Mouse (Mus musculus) ES-Bruce4 (cell line): ENCODE results near the gene Kat6b. TPM values are rescaled to one million over a fixed set of nuclear protein-coding genes. Genes with fewer than 3 reads are reported as not detected.

Source experiments
- H3K27ac ChIP-seq: 2 replicates; pipeline ENCODE4 v1.5.1; 2012; ENCODE audit warnings: low read length, inconsistent platforms; ENCODE audit not compliant: insufficient read depth
- H3K27me3 ChIP-seq: 2 replicates; pipeline ENCODE4 v1.6.1; 2012; ENCODE audit warnings: mild to moderate bottlenecking, low read length, inconsistent platforms; ENCODE audit not compliant: control insufficient read depth, poor library complexity, insufficient read depth, severe bottlenecking
- H3K36me3 ChIP-seq: 2 replicates; pipeline ENCODE4 v1.6.1; 2012; ENCODE audit warnings: inconsistent platforms, mild to moderate bottlenecking, low read length, moderate library complexity; ENCODE audit not compliant: control insufficient read depth, poor library complexity, insufficient read depth, severe bottlenecking
- H3K4me1 ChIP-seq: one replicate; pipeline ENCODE4 v1.8.1; 2011; ENCODE audit warnings: low read length; ENCODE audit not compliant: control insufficient read depth, insufficient read depth
- H3K4me3 ChIP-seq: 2 replicates; pipeline ENCODE4 v1.5.1; 2011; ENCODE audit warnings: low read depth, mild to moderate bottlenecking, low read length
- H3K9ac ChIP-seq: 2 replicates; pipeline ENCODE4 v1.6.1; 2012; ENCODE audit warnings: low read depth, mild to moderate bottlenecking, inconsistent platforms; ENCODE audit not compliant: poor library complexity, severe bottlenecking
- H3K9me3 ChIP-seq: replicated peaks from 2 replicates; pipeline ENCODE4 v1.6.1; 2012; ENCODE audit warnings: mild to moderate bottlenecking, low read length, inconsistent platforms; ENCODE audit not compliant: control insufficient read depth, poor library complexity, insufficient read depth, severe bottlenecking
- CTCF ChIP-seq: IDR thresholded peaks from one replicate; pipeline ENCODE4 v1.8.1; 2011; ENCODE audit warnings: low read depth, low read length
- EP300 ChIP-seq: IDR thresholded peaks from 2 replicates; pipeline ENCODE4 v1.6.1; 2011; ENCODE audit warnings: low read depth, low read length; ENCODE audit not compliant: insufficient read depth
- POLR2A ChIP-seq: IDR thresholded peaks from one replicate; pipeline ENCODE4 v1.8.1; 2011; ENCODE audit warnings: low read length; ENCODE audit not compliant: insufficient read depth
- polyA plus RNA-seq: library from polyadenylated mRNA; stranded (reverse); fragments of >200 nt; gene quantifications from 2 replicates; pipeline ENCODE4 v1.2.4, GENCODE M21; 2011; ENCODE audit warnings: low read depth; ENCODE audit not compliant: missing spikeins, insufficient read depth, insufficient read length

Kat6b gene
- polyA plus RNA-seq, 1 experiment: 132 TPM

- H3K36me3 ChIP-seq: no peaks in the 10 kb centered on the region
- no peak overlapping the region for H3K9ac ChIP-seq
- TF ChIP-seq EP300: no peak
- no peaks in the 10 kb centered on the region for H3K27me3 ChIP-seq
- H3K4me3 ChIP-seq: no peak overlapping the region
- H3K27ac ChIP-seq: no peak overlapping the region
- peaks cover 3% of the 10 kb centered on the region for H3K4me1 ChIP-seq
- no peaks in the 10 kb centered on the region for H3K9me3 ChIP-seq
These were observed 95.6 kb downstream of the Kat6b start for GRCm38 (mm10) chr14:21576867-21577266.

- H3K9ac ChIP-seq: no peak overlapping the region
- no peaks in the 10 kb centered on the region for H3K9me3 ChIP-seq
- peaks cover 5% of the 10 kb centered on the region for H3K4me1 ChIP-seq
- no peak overlapping the region for H3K4me3 ChIP-seq
- no peaks in the 10 kb centered on the region for H3K36me3 ChIP-seq
- TF ChIP-seq POLR2A (no peak), CTCF (no peak), EP300 (no peak)
- H3K27me3 ChIP-seq: no peaks in the 10 kb centered on the region
- H3K27ac ChIP-seq: no peak overlapping the region
These were observed 100.0 kb downstream of the Kat6b start for GRCm38 (mm10) chr14:21581198-21581597.

GRCm38 (mm10) chr14:21582301-21582700 lies 101.1 kb downstream of the Kat6b start:
- Histone ChIP-seq H3K27ac (no peak overlapping the region), H3K9ac (no peak overlapping the region), H3K4me3 (no peak overlapping the region), H3K4me1 (peaks cover 5% of the 10 kb centered on the region), H3K27me3 (no peaks in the 10 kb centered on the region), H3K36me3 (no peaks in the 10 kb centered on the region), H3K9me3 (no peaks in the 10 kb centered on the region)
- TF ChIP-seq POLR2A: no peak
- no peak for TF ChIP-seq CTCF
- TF ChIP-seq EP300: no peak

- Histone ChIP-seq H3K4me1 (peaks cover 5% of the 10 kb centered on the region), H3K9me3 (no peaks in the 10 kb centered on the region), H3K27ac (no peak overlapping the region)
These were observed 101.8 kb downstream of the Kat6b start for GRCm38 (mm10) chr14:21583051-21583450.

GRCm38 (mm10) chr14:21583868-21584267 lies 102.6 kb downstream of the Kat6b start:
- no peaks in the 10 kb centered on the region for H3K36me3 ChIP-seq
- H3K9me3 ChIP-seq: no peaks in the 10 kb centered on the region
- H3K27ac ChIP-seq: no peak overlapping the region
- TF ChIP-seq EP300: no peak
- TF ChIP-seq CTCF: no peak
- TF ChIP-seq POLR2A: no peak
- no peak overlapping the region for H3K4me3 ChIP-seq
- H3K9ac ChIP-seq: no peak overlapping the region
- peaks cover 5% of the 10 kb centered on the region for H3K4me1 ChIP-seq
- no peaks in the 10 kb centered on the region for H3K27me3 ChIP-seq

More at GRCm38 (mm10) chr14:21583051-21583450, 101.8 kb downstream of the Kat6b start:
- Histone ChIP-seq H3K36me3 (no peaks in the 10 kb centered on the region), H3K4me3 (no peak overlapping the region), H3K27me3 (no peaks in the 10 kb centered on the region), H3K9ac (no peak overlapping the region)
- TF ChIP-seq POLR2A: no peak
- TF ChIP-seq EP300: no peak
- no peak for TF ChIP-seq CTCF

GRCm38 (mm10) chr14:21584468-21585135 lies 103.4 kb downstream of the Kat6b start:
- peaks cover 5% of the 10 kb centered on the region for H3K4me1 ChIP-seq
- no peak overlapping the region for H3K27ac ChIP-seq
- TF ChIP-seq EP300: no peak
- TF ChIP-seq POLR2A: no peak
- TF ChIP-seq CTCF: peak; percentile 66

More at GRCm38 (mm10) chr14:21584468-21585135, 103.4 kb downstream of the Kat6b start:
- H3K27me3 ChIP-seq: no peaks in the 10 kb centered on the region
- no peak overlapping the region for H3K9ac ChIP-seq
- H3K36me3 ChIP-seq: no peaks in the 10 kb centered on the region
- H3K9me3 ChIP-seq: no peaks in the 10 kb centered on the region
- no peak overlapping the region for H3K4me3 ChIP-seq
